In the genomic region with DNA sequence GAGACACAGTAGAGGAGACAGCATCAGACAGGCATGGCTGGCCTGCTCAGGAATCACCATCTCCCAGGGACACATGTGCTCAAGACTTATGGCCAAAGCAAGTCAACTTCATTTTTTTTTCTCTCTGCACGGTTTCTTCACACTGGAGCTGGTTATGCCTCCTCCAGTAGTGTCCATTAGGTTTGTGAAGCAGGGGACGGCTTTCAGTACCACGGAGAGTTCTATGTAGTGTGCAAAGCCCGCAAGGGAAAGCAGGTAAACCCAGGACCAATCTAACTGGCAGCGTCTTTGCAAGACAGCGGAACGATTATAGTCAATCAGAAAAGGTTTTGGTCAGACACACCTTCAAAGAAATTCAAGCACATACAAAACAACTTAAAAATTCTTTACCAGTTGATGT, we compare ENCODE assay signal across 13 mouse cellular contexts.
DNase-seq lines count a peak whose midpoint lies in the region; ATAC-seq and TF ChIP-seq lines count a peak whose summit lies in the region.
"Had no signal": no experiment of that assay in that cellular context is flagged by ENCODE, and none has a peak within 500 bp of the region (broad histone marks: within the 10 kb centered on the region; RNA-seq: fewer than 3 reads in every experiment).

No protein-coding gene starts in this region.

- H3K4me1 ChIP-seq in ES-E14 (ENCODE audit: control insufficient read depth in 2 of 2, insufficient read depth in 2 of 2, low read length in 2 of 2, poor library complexity in 1 of 2), result no peaks in the 10 kb centered on the region
- no peaks in the 10 kb centered on the region for H3K4me1 ChIP-seq in limb, embryonic 12.5 days (replicated peaks)
- no peaks in the 10 kb centered on the region for H3K4me1 ChIP-seq in forebrain, embryonic 12.5 days
- H3K4me1 ChIP-seq: hindbrain, embryonic 15.5 days had no signal

- no peak overlapping the region for H3K4me2 ChIP-seq in limb, embryonic 12.5 days
- H3K4me2 ChIP-seq in forebrain, embryonic 12.5 days, result no peak overlapping the region
- H3K4me2 ChIP-seq: hindbrain, embryonic 15.5 days had no signal

- no peaks in the 10 kb centered on the region for H3K27me3 ChIP-seq in limb, embryonic 12.5 days
- no peaks in the 10 kb centered on the region for H3K27me3 ChIP-seq in forebrain, embryonic 12.5 days
- H3K27me3 ChIP-seq: hindbrain, embryonic 15.5 days had no signal

- H3K36me3 ChIP-seq in ES-E14 (ENCODE audit: control insufficient read depth, insufficient read depth, low read length, poor library complexity, severe bottlenecking), result no peaks in the 10 kb centered on the region
- no peaks in the 10 kb centered on the region for H3K36me3 ChIP-seq in limb, embryonic 12.5 days
- no peaks in the 10 kb centered on the region for H3K36me3 ChIP-seq in forebrain, embryonic 12.5 days (replicated peaks)
- H3K36me3 ChIP-seq: hindbrain, embryonic 15.5 days had no signal

- 35% methylated on average over 7 of the region's 7 CpGs for WGBS in limb, embryonic 12.5 days
- 47% methylated on average over 7 of the region's 7 CpGs for WGBS in forebrain, embryonic 12.5 days

- peak; percentile 63; the same call in 1 of the 2 replicates for ATAC-seq in limb, embryonic 12.5 days (ENCODE audit: insufficient number of reproducible peaks, insufficient read depth, low FRiP score, low TSS enrichment, low read depth)
- ATAC-seq in forebrain, embryonic 12.5 days (ENCODE audit: low FRiP score), result no peak
- no peak for ATAC-seq in frontal cortex, adult (ENCODE audit: low TSS enrichment)
- ATAC-seq: forebrain, postnatal 0 days had no signal

- no peak overlapping the region for H3K9ac ChIP-seq in ES-E14 (ENCODE audit: insufficient read depth, low read depth, low read length, poor library complexity, severe bottlenecking)
- no peak overlapping the region for H3K9ac ChIP-seq in limb, embryonic 12.5 days (replicated peaks)
- H3K9ac ChIP-seq in forebrain, embryonic 12.5 days, result no peak overlapping the region
- H3K9ac ChIP-seq: forebrain, postnatal 0 days; hindbrain, embryonic 15.5 days had no signal

- in situ Hi-C loops in ES-E14 (cut with MboI; ENCODE audit: low sequenced_read_pairs in 2 of 2, unreplicated experiment in 2 of 2), result no loop called here

- intact Hi-C loops in left cerebral cortex, postnatal 25 days (cut with DNase I), result no loop called here

- H3K4me3 ChIP-seq in ES-E14 (ENCODE audit: insufficient read depth in 1 of 2, low read depth in 1 of 2, low read length in 2 of 2, poor library complexity in 1 of 2, severe bottlenecking in 1 of 2), result no peak overlapping the region
- H3K4me3 ChIP-seq in limb, embryonic 12.5 days (replicated peaks), result no peak overlapping the region
- no peak overlapping the region for H3K4me3 ChIP-seq in forebrain, embryonic 12.5 days (replicated peaks)
- H3K4me3 ChIP-seq: hindbrain, embryonic 15.5 days; left cerebral cortex, adult 2 months had no signal

- no peak overlapping the region for H3K27ac ChIP-seq in ES-E14 (ENCODE audit: insufficient read depth, low read depth, low read length, poor library complexity, severe bottlenecking)
- H3K27ac ChIP-seq in limb, embryonic 12.5 days, result no peak overlapping the region
- H3K27ac ChIP-seq in forebrain, embryonic 12.5 days, result no peak overlapping the region
- H3K27ac ChIP-seq: hindbrain, embryonic 15.5 days; left cerebral cortex, adult 2 months had no signal

- TF ChIP-seq CTCF in brain, embryonic 14.5 days (IDR thresholded peaks at IDR 0.05; ENCODE audit: borderline replicate concordance, extremely low read depth, insufficient read depth, insufficient read length), result no peak

- no peaks in the 10 kb centered on the region for H3K9me3 ChIP-seq in ES-E14 (ENCODE audit: control insufficient read depth, insufficient read depth, low read depth, low read length)
- no peaks in the 10 kb centered on the region for H3K9me3 ChIP-seq in limb, embryonic 12.5 days
- H3K9me3 ChIP-seq in forebrain, embryonic 12.5 days, result no peaks in the 10 kb centered on the region
- H3K9me3 ChIP-seq: hindbrain, embryonic 15.5 days had no signal

- DNase-seq in kidney, postnatal 4 days, result peak; percentile 46 to 56
- no peak for DNase-seq in kidney, adult 8-10 months
- DNase-seq in ES-E14 (ENCODE audit: low read depth, low spot score), result peak; percentile 40
- DNase-seq in brain, embryonic 14.5 days (ENCODE audit: low read depth), result peak; percentile 9
- no peak for DNase-seq in left cerebral cortex, postnatal 25 days (ENCODE audit: low spot score in 2 of 2)
- DNase-seq: forebrain, postnatal 0 days; heart, adult 18-20 months; lung, postnatal 14 days had no signal

- no peak for TF ChIP-seq POLR2A in brain, embryonic 14.5 days (IDR thresholded peaks at IDR 0.05; ENCODE audit: borderline replicate concordance, extremely low read depth, insufficient read depth, insufficient read length, poor library complexity, severe bottlenecking)

TF ChIP-seq in ES-E14, 5 proteins besides CTCF, POLR2A, EP300 and RAD21:
- no peak for TF ChIP-seq ZC3H11A (IDR thresholded peaks at IDR 0.05; ENCODE audit: borderline replicate concordance, low read depth, low read length)
- no peak for TF ChIP-seq HCFC1 (IDR thresholded peaks at IDR 0.05; ENCODE audit: borderline replicate concordance, insufficient read depth, low read length)
- TF ChIP-seq MAFK (IDR thresholded peaks at IDR 0.05; ENCODE audit: insufficient read depth, low read depth, low read length), result no peak
- no peak for TF ChIP-seq CHD2 (IDR thresholded peaks at IDR 0.05; ENCODE audit: low read depth, low read length)
- no peak for TF ChIP-seq ZNF384 (IDR thresholded peaks at IDR 0.05; ENCODE audit: low read depth, low read length)

Comparison
In these comparisons a context has a peak if more than half of its experiments do, and no peak if none do; other contexts are left out.
1. DNase-seq: peak in kidney, postnatal 4 days (2 of 2), ES-E14 (single experiment) and brain, embryonic 14.5 days (single experiment); none in kidney, adult 8-10 months (0 of 2) and left cerebral cortex, postnatal 25 days (0 of 2).